Mouse (Mus musculus): Measurements from ENCODE around the gene Nr1i3. TPM values are rescaled to one million over a fixed set of nuclear protein-coding genes. Genes with fewer than 3 reads are reported as not detected.

Nr1i3 gene
- polyA plus RNA-seq (2015; fragmentation: Nextera tagmentation; extraction: Ambion mirVana) = 1.7 and 1.8 TPM in 2 replicates

- 71% methylated on average over 10 of the region's 10 CpGs for WGBS
- peaks cover 7% of the 10 kb centered on the region; the same call in 1 of the 2 replicates for H3K36me3 ChIP-seq (ENCODE audit: control insufficient read depth, insufficient read depth, low read length)
- no peaks in the 10 kb centered on the region for H3K9me3 ChIP-seq (replicated peaks; ENCODE audit: control insufficient read depth, low read length)
- no peak within 1 kb of the TSS for H3K9ac ChIP-seq (ENCODE audit: low read length)
- no peak within 1 kb of the TSS for H3K4me2 ChIP-seq (ENCODE audit: low read depth, low read length)
- H3K4me1 ChIP-seq (ENCODE audit: control insufficient read depth, insufficient read depth, low read length) = no peaks in the 10 kb centered on the region
- H3K4me3 ChIP-seq (replicated peaks; ENCODE audit: low read length) = no peak within 1 kb of the TSS
- H3K27ac ChIP-seq (ENCODE audit: low read length) = no peak within 1 kb of the TSS
- ATAC-seq (ENCODE audit: insufficient read depth, low FRiP score) = peak; percentile 61; the same call in 1 of the 2 replicates
- no peaks in the 10 kb centered on the region for H3K27me3 ChIP-seq (ENCODE audit: control insufficient read depth, insufficient read depth, low read length)
Observed at GRCm38 (mm10) chr1:171213801-171214496, at the start of gene Nr1i3. TSS of gene Nr1i3 (plus strand) at chr1:171213970.

- Histone ChIP-seq H3K4me2 (ENCODE audit: low read depth, low read length) (no peak overlapping the region), H3K9me3 (replicated peaks; ENCODE audit: control insufficient read depth, low read length) (no peaks in the 10 kb centered on the region), H3K9ac (ENCODE audit: low read length) (no peak overlapping the region), H3K4me1 (ENCODE audit: control insufficient read depth, insufficient read depth, low read length) (peaks cover 9% of the 10 kb centered on the region; the same call in 1 of the 2 replicates), H3K27me3 (ENCODE audit: control insufficient read depth, insufficient read depth, low read length) (no peaks in the 10 kb centered on the region), H3K4me3 (replicated peaks; ENCODE audit: low read length) (no peak overlapping the region), H3K36me3 (ENCODE audit: control insufficient read depth, insufficient read depth, low read length) (no peaks in the 10 kb centered on the region), H3K27ac (ENCODE audit: low read length) (no peak overlapping the region)
- 35% methylated on average over 3 of the region's 3 CpGs for WGBS
- ATAC-seq (ENCODE audit: insufficient read depth, low FRiP score) = no peak
Observed at GRCm38 (mm10) chr1:171164258-171164657, 49.5 kb upstream of the Nr1i3 start.

GRCm38 (mm10) chr1:171165629-171166345, 48.0 kb upstream of the Nr1i3 start:
- no peak overlapping the region for H3K4me3 ChIP-seq (replicated peaks; ENCODE audit: low read length)
- H3K4me2 ChIP-seq (ENCODE audit: low read depth, low read length) = no peak overlapping the region
- WGBS = 58% methylated on average over 5 of the region's 5 CpGs
- H3K4me1 ChIP-seq (ENCODE audit: control insufficient read depth, insufficient read depth, low read length) = 0 out of 2 replicates have a peak, but pooled peaks cover under 1% of the 10 kb centered on the region
- H3K9me3 ChIP-seq (replicated peaks; ENCODE audit: control insufficient read depth, low read length) = no peaks in the 10 kb centered on the region
- no peak for ATAC-seq (ENCODE audit: insufficient read depth, low FRiP score)
- H3K9ac ChIP-seq (ENCODE audit: low read length) = no peak overlapping the region
- H3K27ac ChIP-seq (ENCODE audit: low read length) = no peak overlapping the region
- no peaks in the 10 kb centered on the region for H3K36me3 ChIP-seq (ENCODE audit: control insufficient read depth, insufficient read depth, low read length)
- H3K27me3 ChIP-seq (ENCODE audit: control insufficient read depth, insufficient read depth, low read length) = no peaks in the 10 kb centered on the region

GRCm38 (mm10) chr1:171168906-171169305, 44.9 kb upstream of the Nr1i3 start:
- WGBS = 87% methylated on average over 12 of the region's 12 CpGs
- ATAC-seq (ENCODE audit: insufficient read depth, low FRiP score) = no peak
- H3K27me3 ChIP-seq (ENCODE audit: control insufficient read depth, insufficient read depth, low read length) = no peaks in the 10 kb centered on the region
- no peak overlapping the region for H3K4me2 ChIP-seq (ENCODE audit: low read depth, low read length)
- no peak overlapping the region for H3K27ac ChIP-seq (ENCODE audit: low read length)
- no peak overlapping the region for H3K4me3 ChIP-seq (replicated peaks; ENCODE audit: low read length)
- no peaks in the 10 kb centered on the region for H3K36me3 ChIP-seq (ENCODE audit: control insufficient read depth, insufficient read depth, low read length)
- no peaks in the 10 kb centered on the region for H3K4me1 ChIP-seq (ENCODE audit: control insufficient read depth, insufficient read depth, low read length)
- no peaks in the 10 kb centered on the region for H3K9me3 ChIP-seq (replicated peaks; ENCODE audit: control insufficient read depth, low read length)
- H3K9ac ChIP-seq (ENCODE audit: low read length) = no peak overlapping the region

GRCm38 (mm10) chr1:171169913-171170312, 43.9 kb upstream of the Nr1i3 start:
- ATAC-seq (ENCODE audit: insufficient read depth, low FRiP score) = no peak
- WGBS = 30% methylated on average over 3 of the region's 3 CpGs
- H3K36me3 ChIP-seq (ENCODE audit: control insufficient read depth, insufficient read depth, low read length) = no peaks in the 10 kb centered on the region
- H3K9ac ChIP-seq (ENCODE audit: low read length) = no peak overlapping the region
- H3K9me3 ChIP-seq (replicated peaks; ENCODE audit: control insufficient read depth, low read length) = no peaks in the 10 kb centered on the region
- H3K27ac ChIP-seq (ENCODE audit: low read length) = 0 out of 2 replicates have a peak overlapping the region, but pooled peaks have one; percentile 8
- H3K4me1 ChIP-seq (ENCODE audit: control insufficient read depth, insufficient read depth, low read length) = no peaks in the 10 kb centered on the region
- no peak overlapping the region for H3K4me2 ChIP-seq (ENCODE audit: low read depth, low read length)
- no peaks in the 10 kb centered on the region for H3K27me3 ChIP-seq (ENCODE audit: control insufficient read depth, insufficient read depth, low read length)
- no peak overlapping the region for H3K4me3 ChIP-seq (replicated peaks; ENCODE audit: low read length)

GRCm38 (mm10) chr1:171171138-171171537, 42.6 kb upstream of the Nr1i3 start:
- Histone ChIP-seq H3K4me2 (ENCODE audit: low read depth, low read length) (no peak overlapping the region), H3K27me3 (ENCODE audit: control insufficient read depth, insufficient read depth, low read length) (no peaks in the 10 kb centered on the region), H3K4me1 (ENCODE audit: control insufficient read depth, insufficient read depth, low read length) (no peaks in the 10 kb centered on the region), H3K4me3 (replicated peaks; ENCODE audit: low read length) (no peak overlapping the region), H3K27ac (ENCODE audit: low read length) (peak overlapping the region; percentile 44; the same call in 1 of the 2 replicates), H3K9ac (ENCODE audit: low read length) (no peak overlapping the region), H3K9me3 (replicated peaks; ENCODE audit: control insufficient read depth, low read length) (no peaks in the 10 kb centered on the region), H3K36me3 (ENCODE audit: control insufficient read depth, insufficient read depth, low read length) (no peaks in the 10 kb centered on the region)
- WGBS = 54% methylated on average over 3 of the region's 3 CpGs
- peak; percentile 60; the same call in 1 of the 2 replicates for ATAC-seq (ENCODE audit: insufficient read depth, low FRiP score)

GRCm38 (mm10) chr1:171172779-171173178, 41.0 kb upstream of the Nr1i3 start:
- 94% methylated on average over 8 of the region's 8 CpGs for WGBS
- Histone ChIP-seq H3K9me3 (replicated peaks; ENCODE audit: control insufficient read depth, low read length) (no peaks in the 10 kb centered on the region), H3K4me3 (replicated peaks; ENCODE audit: low read length) (no peak overlapping the region), H3K36me3 (ENCODE audit: control insufficient read depth, insufficient read depth, low read length) (no peaks in the 10 kb centered on the region), H3K4me1 (ENCODE audit: control insufficient read depth, insufficient read depth, low read length) (no peaks in the 10 kb centered on the region), H3K4me2 (ENCODE audit: low read depth, low read length) (no peak overlapping the region), H3K9ac (ENCODE audit: low read length) (no peak overlapping the region), H3K27me3 (ENCODE audit: control insufficient read depth, insufficient read depth, low read length) (no peaks in the 10 kb centered on the region), H3K27ac (ENCODE audit: low read length) (no peak overlapping the region)
- no peak for ATAC-seq (ENCODE audit: insufficient read depth, low FRiP score)

GRCm38 (mm10) chr1:171179487-171180171, 34.1 kb upstream of the Nr1i3 start:
- no peaks in the 10 kb centered on the region for H3K36me3 ChIP-seq (ENCODE audit: control insufficient read depth, insufficient read depth, low read length)
- no peak overlapping the region for H3K27ac ChIP-seq (ENCODE audit: low read length)
- no peaks in the 10 kb centered on the region for H3K9me3 ChIP-seq (replicated peaks; ENCODE audit: control insufficient read depth, low read length)
- H3K4me3 ChIP-seq (replicated peaks; ENCODE audit: low read length) = no peak overlapping the region
- H3K4me1 ChIP-seq (ENCODE audit: control insufficient read depth, insufficient read depth, low read length) = no peaks in the 10 kb centered on the region
- no peak overlapping the region for H3K9ac ChIP-seq (ENCODE audit: low read length)
- no peak for ATAC-seq (ENCODE audit: insufficient read depth, low FRiP score)
- no peak overlapping the region for H3K4me2 ChIP-seq (ENCODE audit: low read depth, low read length)
- no peaks in the 10 kb centered on the region for H3K27me3 ChIP-seq (ENCODE audit: control insufficient read depth, insufficient read depth, low read length)
- WGBS = 73% methylated on average over 5 of the region's 5 CpGs

- Histone ChIP-seq H3K27ac (ENCODE audit: low read length) (no peak overlapping the region), H3K36me3 (ENCODE audit: control insufficient read depth, insufficient read depth, low read length) (no peaks in the 10 kb centered on the region), H3K4me1 (ENCODE audit: control insufficient read depth, insufficient read depth, low read length) (no peaks in the 10 kb centered on the region), H3K4me3 (replicated peaks; ENCODE audit: low read length) (no peak overlapping the region), H3K27me3 (ENCODE audit: control insufficient read depth, insufficient read depth, low read length) (no peaks in the 10 kb centered on the region), H3K4me2 (ENCODE audit: low read depth, low read length) (no peak overlapping the region), H3K9me3 (replicated peaks; ENCODE audit: control insufficient read depth, low read length) (no peaks in the 10 kb centered on the region), H3K9ac (ENCODE audit: low read length) (no peak overlapping the region)
- 74% methylated on average over 3 of the region's 3 CpGs for WGBS
- no peak for ATAC-seq (ENCODE audit: insufficient read depth, low FRiP score)
Observed at GRCm38 (mm10) chr1:171183025-171183424, 30.7 kb upstream of the Nr1i3 start.

Data from stomach, embryonic 16.5 days (tissue).